Mouse (Mus musculus) effector memory CD4-positive, alpha-beta T cell, adult 5 months (primary cell): Measurements from ENCODE around the gene Jph4. TPM values are rescaled to one million over a fixed set of nuclear protein-coding genes. Genes with fewer than 3 reads are reported as not detected.

Experiments used
- polyA plus RNA-seq: library from polyadenylated mRNA; unstranded; fragments of 100-300 nt; shearing (Covaris generic); gene quantifications from one replicate; pipeline ENCODE4 v1.2.1, GENCODE M21; 2017

The Jph4 gene
- not detected for polyA plus RNA-seq

GRCm38 (mm10) chr14:55116425-55117200 is at the start of gene Jph4:
Gene Jph4 (minus strand): TSS chr14:55116935.

GRCm38 (mm10) chr14:55105836-55106809 is 10.6 kb downstream of the Jph4 start, which contains the start of gene Ap1g2:
Gene Ap1g2 (minus strand): TSS chr14:55106593.

GRCm38 (mm10) chr14:55094704-55095231 is 22.0 kb downstream of the Jph4 start, which contains the start of gene Thtpa:
Gene Thtpa (plus strand): TSS chr14:55094784.

GRCm38 (mm10) chr14:55092011-55092577 is 24.6 kb downstream of the Jph4 start, which contains the start of gene Zfhx2:
Gene Zfhx2 (minus strand): TSS chr14:55092324.

Other genes with a start within 250 kb of the Jph4 start
- gene Homez, start 246.0 kb downstream of the Jph4 start, polyA plus RNA-seq: 7.2 TPM
- gene Ppp1r3e, start 239.4 kb downstream of the Jph4 start, polyA plus RNA-seq: 2.8 TPM
- gene Bcl2l2, start 233.6 kb downstream of the Jph4 start, polyA plus RNA-seq: 0.16 TPM
- not detected for gene Gm20521, start 233.5 kb downstream of the Jph4 start, polyA plus RNA-seq
- 198 TPM for gene Pabpn1, start 224.4 kb downstream of the Jph4 start, polyA plus RNA-seq
- gene Slc22a17, start 203.8 kb downstream of the Jph4 start, polyA plus RNA-seq: 1.7 TPM
- not detected for gene Efs, start 190.8 kb downstream of the Jph4 start, polyA plus RNA-seq
- gene Il25, start 184.2 kb downstream of the Jph4 start, polyA plus RNA-seq: not detected
- not detected for gene Cmtm5, start 180.7 kb downstream of the Jph4 start, polyA plus RNA-seq
- not detected for gene Myh6, start 150.0 kb downstream of the Jph4 start, polyA plus RNA-seq
- not detected for gene Gm17428, start 140.0 kb downstream of the Jph4 start, polyA plus RNA-seq
- gene Myh7, start 122.3 kb downstream of the Jph4 start, polyA plus RNA-seq: not detected
- gene Ngdn, start 101.5 kb downstream of the Jph4 start, polyA plus RNA-seq: 107 TPM
- 13.4 TPM for gene Zfhx2, start 24.6 kb downstream of the Jph4 start, polyA plus RNA-seq
- gene Thtpa, start 22.2 kb downstream of the Jph4 start, polyA plus RNA-seq: 10.8 TPM
- 145 TPM for gene Ap1g2, start 10.3 kb downstream of the Jph4 start, polyA plus RNA-seq
- not detected for gene Dhrs2, start 105.1 kb upstream of the Jph4 start, polyA plus RNA-seq